Mouse (Mus musculus) lung, embryonic 15.5 days (tissue): ENCODE data around the gene Ola1. TPM values are rescaled to one million over a fixed set of nuclear protein-coding genes. Genes with fewer than 3 reads are reported as not detected.

Experiments
- polyA plus RNA-seq: library from polyadenylated mRNA; unstranded; fragments of >200 nt; fragmentation: Nextera tagmentation; extraction: Ambion mirVana; gene quantifications from 2 replicates; pipeline ENCODE4 v1.2.1, GENCODE M21; 2015

Ola1 gene
- polyA plus RNA-seq, 1 experiment from 2014 or later = 80.1 TPM

Other genes starting within 250 kb of the Ola1 start
- gene Sp3, start 238.5 kb downstream of the Ola1 start, polyA plus RNA-seq = 57.5 and 59.1 TPM in 2 replicates
- not detected in 2 replicates for gene Gm11084, start 232.2 kb downstream of the Ola1 start, polyA plus RNA-seq
- gene Sp9, start 53.0 kb upstream of the Ola1 start, polyA plus RNA-seq = not detected in 2 replicates
- 18.1 and 21.1 TPM in 2 replicates for gene Scrn3, start 93.7 kb upstream of the Ola1 start, polyA plus RNA-seq
- 24.5 and 25.7 TPM in 2 replicates for gene Cir1, start 93.8 kb upstream of the Ola1 start, polyA plus RNA-seq
- gene Gpr155, start 167.6 kb upstream of the Ola1 start, polyA plus RNA-seq = 6.3 and 6.4 TPM in 2 replicates